Mouse (Mus musculus) spleen, adult 2 months (tissue): ENCODE results near the gene Slc35b4.

Experiments
- CTCF ChIP-seq: fragments of 200-500 bp; IDR thresholded peaks from 2 replicates; pipeline ENCODE4 v1.5.1; 2011; ENCODE audit warnings: mild to moderate bottlenecking, inconsistent platforms; ENCODE audit not compliant: insufficient read depth, insufficient read length, insufficient replicate concordance; ENCODE audit errors: extremely low read depth
- POLR2A ChIP-seq: fragments of 200-500 bp; IDR thresholded peaks from 2 replicates; pipeline ENCODE4 v1.6.1; 2011; ENCODE audit warnings: low read depth, low read length, inconsistent platforms

DNA sequence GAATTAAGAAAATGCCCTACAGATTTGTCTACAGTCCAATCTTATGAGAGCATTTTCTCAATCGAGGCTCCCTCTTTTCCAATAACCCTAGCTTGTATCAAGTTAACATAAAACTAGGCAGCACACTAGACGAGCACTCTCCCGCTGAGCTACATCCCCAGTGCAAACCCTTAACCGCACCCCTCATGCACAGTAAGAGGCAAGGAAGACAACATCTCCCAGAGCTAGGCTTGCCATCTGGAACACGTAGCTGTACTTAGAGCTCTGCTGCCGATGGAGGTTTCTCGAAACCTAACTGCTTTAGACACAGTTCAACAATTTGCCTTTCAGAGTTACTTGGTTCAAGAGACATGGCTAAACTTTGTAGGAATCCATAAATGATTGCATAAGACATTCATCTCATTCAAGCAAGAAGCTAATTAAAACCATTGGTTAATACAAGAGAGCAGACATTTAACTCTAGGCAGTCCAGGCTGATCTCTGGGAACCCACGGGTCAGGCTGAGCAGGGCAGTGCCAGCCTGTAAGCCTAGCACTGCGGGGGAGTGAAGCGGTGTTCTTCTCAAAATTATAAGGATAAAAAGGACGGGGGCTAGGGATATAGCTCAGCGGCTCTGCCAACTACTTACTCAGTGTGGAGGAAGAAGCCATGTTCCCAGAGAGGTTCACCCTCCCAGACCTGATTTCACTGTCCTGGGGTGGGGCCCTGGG is 5.0 kb downstream of the Slc35b4 start:
- no peak for TF ChIP-seq CTCF
- no peak for TF ChIP-seq POLR2A
